Mouse (Mus musculus): ENCODE data around the gene Efcab6.

The Efcab6 gene

GRCm38 (mm10) chr15:83877898-83878297, 187.3 kb downstream of the Efcab6 start:
- no peak for DNase-seq (ENCODE audit: low spot score)

- no peak for DNase-seq (ENCODE audit: low spot score)
These were observed 187.9 kb downstream of the Efcab6 start for GRCm38 (mm10) chr15:83877155-83877866.

GRCm38 (mm10) chr15:83870936-83871335, 194.2 kb downstream of the Efcab6 start:
- no peak for DNase-seq (ENCODE audit: low spot score)

DNA sequence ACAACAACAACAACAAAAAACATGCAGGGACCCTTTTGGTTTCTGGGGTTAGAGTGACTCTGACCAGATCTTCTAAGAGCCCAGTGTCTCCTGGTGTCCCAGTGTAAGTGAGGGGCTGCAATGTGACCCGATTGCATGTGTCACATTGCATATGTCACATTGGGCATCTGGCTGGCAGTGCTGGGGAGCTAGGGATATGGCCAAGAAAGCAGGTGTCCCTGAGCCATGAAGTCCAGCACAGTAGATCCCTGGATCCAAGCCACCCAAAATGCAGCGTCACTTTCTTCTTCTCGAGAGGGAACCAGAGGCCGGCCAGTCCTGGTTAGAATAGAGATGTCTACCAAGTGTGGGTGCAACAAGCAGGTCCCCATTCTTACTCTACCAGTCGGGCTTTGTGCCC, 199.6 kb downstream of the Efcab6 start:
- DNase-seq (ENCODE audit: low spot score), result no peak

GRCm38 (mm10) chr15:83857129-83857528, 208.1 kb downstream of the Efcab6 start:
- no peak for DNase-seq (ENCODE audit: low spot score)

DNA sequence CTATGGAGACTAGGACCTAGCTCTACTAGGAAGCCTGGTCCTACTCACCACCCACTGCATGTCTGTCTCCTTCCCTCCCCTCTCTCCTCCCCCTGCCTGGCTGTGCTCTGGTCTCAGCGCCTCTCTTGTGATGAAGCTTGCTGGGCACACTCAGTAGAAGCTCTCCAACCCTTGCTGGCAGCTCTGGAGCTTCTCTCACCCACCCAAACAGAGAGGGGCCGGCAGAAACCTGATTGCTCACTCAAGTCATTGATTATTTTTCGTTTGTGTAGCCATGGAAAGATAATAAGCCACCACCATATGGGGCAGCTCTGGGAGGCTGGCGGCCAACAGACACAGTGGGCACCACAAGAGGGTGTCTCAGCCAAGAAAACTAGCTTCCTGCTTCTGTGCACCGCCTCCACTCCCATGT, 211.8 kb downstream of the Efcab6 start:
- no peak for DNase-seq (ENCODE audit: low spot score)

DNA sequence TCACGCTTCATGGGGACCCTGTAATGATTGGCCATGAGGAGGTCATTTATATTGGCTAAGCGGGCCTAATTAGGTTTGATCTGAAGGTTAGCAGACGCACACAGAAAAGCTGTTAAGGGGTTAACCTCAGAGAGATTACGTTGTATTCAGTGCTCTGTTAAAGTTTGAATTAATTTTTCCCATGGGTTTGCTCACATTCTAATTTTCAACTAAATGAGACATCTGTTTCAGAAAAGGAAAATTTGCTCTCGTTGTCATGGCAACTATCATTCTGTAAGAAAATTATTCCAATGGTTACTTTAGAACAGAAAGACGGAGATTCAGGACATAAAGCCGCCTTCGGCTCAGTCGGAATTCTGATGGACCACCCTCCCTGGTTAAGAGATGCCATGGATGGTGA, 217.0 kb downstream of the Efcab6 start:
- DNase-seq (ENCODE audit: low spot score), result no peak

- DNase-seq (ENCODE audit: low spot score), result no peak
These were observed 217.7 kb downstream of the Efcab6 start for GRCm38 (mm10) chr15:83847512-83847911.

GRCm38 (mm10) chr15:83846592-83846991, 218.6 kb downstream of the Efcab6 start:
- DNase-seq (ENCODE audit: low spot score), result no peak

GRCm38 (mm10) chr15:83845734-83846133, 219.4 kb downstream of the Efcab6 start:
- DNase-seq (ENCODE audit: low spot score), result no peak

DNA sequence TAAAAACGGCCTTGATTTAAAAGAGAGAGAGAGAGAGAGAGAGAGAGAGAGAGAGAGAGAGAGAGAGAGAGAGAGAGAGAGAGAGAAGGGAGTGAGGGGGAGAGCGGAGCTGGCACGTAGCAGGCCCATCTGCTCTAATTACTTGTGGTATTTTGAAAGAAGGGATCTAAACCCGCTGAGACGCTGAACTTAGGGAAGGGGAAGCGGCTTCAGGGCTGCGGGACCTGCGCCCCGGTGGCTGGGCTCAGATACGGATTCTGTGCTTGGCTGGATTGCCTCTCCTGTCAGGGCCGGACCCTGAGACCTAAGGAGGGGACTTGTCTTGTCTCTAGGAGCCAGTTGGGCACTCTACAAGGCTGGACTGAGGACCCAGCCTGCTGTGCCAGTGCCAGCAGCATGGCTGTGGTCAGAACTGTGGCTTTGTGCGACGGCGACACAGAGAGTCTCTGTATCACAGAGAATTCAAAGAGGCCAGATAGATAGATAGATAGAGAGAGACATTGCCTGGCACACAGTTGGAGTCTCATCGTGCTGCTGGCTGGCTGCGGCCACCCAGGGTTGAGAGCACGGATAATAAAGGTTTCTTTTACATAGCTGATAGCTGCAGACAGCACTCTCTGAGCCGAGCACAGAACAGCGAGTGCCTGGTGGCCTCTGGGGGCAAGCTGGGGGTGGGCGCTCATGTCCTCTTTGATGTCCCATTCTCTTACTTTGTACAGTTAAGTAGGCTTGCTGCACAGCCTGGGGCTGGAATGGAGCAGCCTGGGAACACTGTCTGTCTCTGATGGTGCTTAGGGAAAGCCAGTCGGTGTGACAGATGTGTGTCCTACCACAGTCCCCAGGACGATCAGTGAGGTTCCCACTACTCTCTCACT, 222.0 kb downstream of the Efcab6 start:
- DNase-seq (ENCODE audit: low spot score), result no peak

GRCm38 (mm10) chr15:83842419-83842818, 222.8 kb downstream of the Efcab6 start:
- no peak for DNase-seq (ENCODE audit: low spot score)

DNA sequence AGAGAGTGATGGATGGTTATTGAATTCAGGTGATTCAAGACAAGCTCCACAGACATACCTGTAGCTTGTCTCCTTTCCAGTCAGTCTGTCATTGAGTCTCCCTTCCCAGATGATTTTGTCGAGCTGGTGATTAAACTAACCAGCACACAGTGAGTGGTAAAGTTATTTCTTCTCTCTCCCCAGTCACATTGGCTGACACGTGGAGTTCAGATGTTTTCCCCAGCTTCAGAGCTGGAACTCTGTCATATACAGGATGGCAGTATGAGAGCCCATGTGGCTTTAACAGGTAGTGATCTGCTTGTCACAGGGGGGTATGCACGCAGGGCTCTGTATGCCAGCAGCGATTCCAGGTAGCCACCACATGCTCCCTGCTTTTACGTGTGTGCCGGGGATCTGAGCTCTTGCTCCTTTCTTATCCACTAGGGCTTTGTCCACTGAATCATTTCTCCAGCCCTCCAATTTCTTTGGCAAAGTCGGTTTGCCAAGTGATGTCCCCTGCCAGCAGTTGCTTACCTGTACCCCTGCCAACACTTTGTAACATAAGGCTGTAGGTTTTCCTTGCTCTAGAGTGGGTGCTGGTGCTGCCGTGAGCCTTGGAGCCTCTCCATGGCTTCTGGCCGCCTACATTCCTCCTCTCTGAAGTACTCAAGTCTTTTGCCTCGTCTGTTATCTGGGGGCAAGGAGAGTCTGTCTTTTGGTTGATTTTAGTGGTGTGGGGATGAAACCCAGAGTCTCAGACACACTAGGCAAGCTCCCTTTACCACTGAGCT, 224.0 kb downstream of the Efcab6 start:
- DNase-seq (ENCODE audit: low spot score), result no peak

GRCm38 (mm10) chr15:83832265-83832664, 232.9 kb downstream of the Efcab6 start:
- DNase-seq (ENCODE audit: low spot score), result no peak

GRCm38 (mm10) chr15:83829226-83829625, 236.0 kb downstream of the Efcab6 start:
- DNase-seq (ENCODE audit: low spot score), result no peak

- no peak for DNase-seq (ENCODE audit: low spot score)
These were observed 237.2 kb downstream of the Efcab6 start for GRCm38 (mm10) chr15:83828011-83828410.
